Mouse (Mus musculus) thymus, postnatal 10 days (tissue): ENCODE measurements around the gene Homer3.

ENCODE experiments used
- DNase-seq, 2 experiments: peaks; one replicate each; pipeline ENCODE4 v3.0.0; 2021; ENCODE audit warnings: low spot score in 2 of 2

The Homer3 gene

GRCm38 (mm10) chr8:70282603-70283135, at the start of gene Homer3:
Gene Homer3, plus strand, starts transcription at chr8:70282827.
- peak; percentile 91 to 94 for DNase-seq

- no peak for DNase-seq
Measured at GRCm38 (mm10) chr8:70233606-70234005, 49.0 kb upstream of the Homer3 start.

DNA sequence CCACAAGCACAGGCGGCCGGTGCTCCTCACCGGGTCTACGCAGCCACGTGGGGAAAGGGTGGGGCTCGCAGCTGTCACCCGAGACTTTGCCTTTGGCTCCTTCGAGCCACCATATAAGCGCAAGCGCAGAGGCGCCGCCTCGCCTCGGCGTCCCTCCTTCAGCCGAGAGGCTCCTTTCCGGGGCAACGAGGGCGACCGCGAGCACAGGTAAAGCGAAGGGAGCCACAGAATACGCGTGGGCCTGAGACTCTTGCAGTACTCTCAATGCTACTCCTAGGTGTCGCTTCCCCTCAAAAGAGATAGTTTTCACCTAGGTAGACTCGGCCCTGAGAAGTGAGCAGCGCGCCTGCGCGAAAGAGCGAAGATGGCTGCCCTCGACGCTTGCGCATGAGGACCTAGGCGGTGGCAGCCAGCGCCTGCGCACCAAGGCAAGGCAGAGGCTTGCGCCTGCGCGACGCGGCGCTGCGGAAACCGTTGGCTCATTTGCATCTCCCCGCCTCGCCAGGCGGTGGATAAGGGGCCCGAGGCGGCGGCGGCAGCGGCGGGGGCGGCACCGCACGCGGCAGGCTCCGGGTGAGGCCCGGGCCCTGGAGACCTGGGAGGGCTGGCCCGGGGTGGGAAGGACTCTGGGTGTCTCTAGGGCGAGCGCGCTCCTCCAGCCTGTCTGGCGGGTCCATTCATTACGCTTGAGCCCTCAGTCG, 48.4 kb upstream of the Homer3 start, which contains the start of the genes Sugp2 and Armc6:
Gene Sugp2, plus strand, starts transcription at position 147 of the 701 bp plus-strand sequence.
Gene Armc6, minus strand, starts transcription at position 387 of the 701 bp plus-strand sequence.
- DNase-seq, result peak; percentile 94

DNA sequence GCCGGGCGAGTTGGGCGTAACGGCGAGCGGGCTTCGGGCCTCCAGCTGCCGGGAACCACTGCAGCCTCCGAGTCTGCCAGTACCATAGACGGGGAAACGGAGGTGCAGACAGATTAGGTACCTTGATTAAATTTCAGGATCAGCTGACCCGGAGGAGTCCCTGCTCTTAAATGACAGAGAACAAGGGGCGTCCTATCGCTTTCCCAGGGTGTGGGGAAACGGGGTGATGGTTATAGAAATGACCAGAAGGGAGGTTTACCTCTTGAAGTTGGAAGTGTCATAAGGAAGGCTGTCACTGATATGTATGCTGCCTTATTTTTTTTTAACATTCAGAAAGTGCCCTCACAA, 47.9 kb upstream of the Homer3 start:
- DNase-seq, result no peak

GRCm38 (mm10) chr8:70237842-70238241, 44.8 kb upstream of the Homer3 start:
- DNase-seq, result no peak

DNA sequence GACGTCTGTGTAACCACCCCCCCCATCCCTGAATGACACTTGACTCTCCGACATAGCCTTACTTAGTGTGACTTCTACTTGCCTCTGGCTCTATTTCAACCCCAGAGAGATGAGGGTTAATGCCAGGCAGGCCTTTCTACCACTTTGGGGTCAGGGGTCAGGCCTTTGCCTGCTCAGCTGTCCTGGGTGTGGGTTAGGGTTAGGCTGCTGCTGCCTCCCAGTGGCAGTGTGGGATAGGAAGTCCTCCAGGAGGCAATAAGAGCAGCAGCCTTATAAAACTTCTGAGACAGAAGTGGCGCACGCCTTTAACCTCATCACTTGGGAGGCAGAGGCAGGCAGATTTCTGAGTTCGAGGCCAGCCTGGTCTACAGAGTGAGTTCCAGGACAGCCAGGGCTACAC, 42.0 kb upstream of the Homer3 start:
- no peak for DNase-seq

DNA sequence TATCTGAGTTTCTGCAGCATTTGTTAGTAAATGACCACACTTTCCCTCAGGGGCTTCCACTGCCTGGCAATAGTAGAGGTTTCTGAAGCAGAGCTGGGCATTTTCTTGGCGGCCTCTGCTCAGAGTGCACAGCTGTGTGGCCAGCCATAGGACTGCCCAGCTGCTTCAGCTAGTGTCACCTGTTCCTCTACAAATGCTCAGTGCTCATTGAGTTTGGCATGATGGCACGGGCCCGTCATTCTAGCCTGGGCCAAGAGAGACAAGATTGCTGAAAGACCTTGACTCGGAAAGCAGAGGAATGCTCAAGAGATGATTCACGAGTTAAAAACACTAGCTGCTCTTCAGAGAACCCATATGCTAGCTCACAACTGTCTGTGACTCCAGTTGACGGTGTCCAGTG, 36.0 kb upstream of the Homer3 start:
- no peak for DNase-seq

GRCm38 (mm10) chr8:70247841-70248240, 34.8 kb upstream of the Homer3 start:
- DNase-seq, result no peak

DNA sequence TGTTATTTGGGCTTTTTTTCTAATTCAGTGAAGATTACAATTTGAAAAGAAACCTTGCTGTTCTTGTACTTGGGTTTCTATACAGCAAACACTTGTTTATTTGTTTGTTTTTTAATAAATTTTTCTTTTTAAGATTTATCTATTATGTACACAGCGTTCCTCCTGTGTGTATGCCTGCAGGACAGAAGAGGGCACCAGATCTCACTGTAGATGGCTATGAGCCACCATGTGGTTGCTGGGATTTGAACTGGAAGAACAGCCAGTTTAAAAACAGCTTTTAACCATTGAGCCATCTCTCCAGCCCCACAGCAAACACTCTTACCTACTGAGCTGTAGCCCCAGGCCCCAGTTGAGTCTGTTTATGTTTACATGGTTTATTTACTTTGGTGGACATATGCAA, 28.0 kb upstream of the Homer3 start:
- no peak for DNase-seq

- no peak for DNase-seq
Measured at GRCm38 (mm10) chr8:70257456-70257855, 25.2 kb upstream of the Homer3 start.

DNA sequence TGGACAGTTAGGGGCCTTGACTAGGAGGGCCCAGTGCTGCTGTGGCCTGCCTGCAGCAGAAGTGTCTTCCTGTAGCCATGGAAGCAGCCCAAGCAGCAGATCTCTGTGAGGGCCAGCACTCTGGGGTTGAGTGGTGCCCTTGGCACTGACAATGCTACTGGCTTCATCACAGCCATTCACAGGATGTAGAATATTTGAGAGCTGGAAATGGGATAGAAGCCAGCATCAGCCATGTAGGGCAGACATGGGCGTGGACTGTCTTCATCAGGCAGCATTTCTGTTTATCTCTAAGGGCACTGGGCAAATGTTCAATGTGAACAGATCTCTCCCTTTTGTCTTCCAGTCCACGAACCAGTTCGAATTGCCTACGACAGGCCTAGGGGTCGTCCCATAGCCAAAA, 24.0 kb upstream of the Homer3 start:
- no peak for DNase-seq

DNA sequence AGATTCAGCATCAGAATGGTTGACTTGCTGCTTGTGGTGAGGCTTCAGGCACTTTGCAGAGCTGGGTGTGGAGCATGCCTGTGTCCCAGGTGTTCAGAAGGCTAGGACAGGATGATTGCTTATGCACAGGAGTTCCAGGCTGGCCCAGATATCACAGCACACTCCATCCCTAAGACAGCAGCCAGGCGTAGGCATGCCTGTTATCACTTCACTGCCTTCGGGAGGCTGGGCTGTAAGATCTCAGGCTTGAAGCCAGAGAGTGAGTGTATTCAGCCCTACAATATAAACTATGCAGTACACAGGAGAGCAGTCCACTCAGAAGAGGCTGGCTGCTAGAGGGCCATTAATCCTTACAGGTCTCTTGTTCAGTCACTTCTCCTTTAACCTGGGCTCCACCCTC, 23.6 kb upstream of the Homer3 start:
- no peak for DNase-seq

- no peak for DNase-seq
Measured at GRCm38 (mm10) chr8:70267674-70268073, 15.0 kb upstream of the Homer3 start.

- no peak for DNase-seq
Measured at GRCm38 (mm10) chr8:70268311-70268710, 14.3 kb upstream of the Homer3 start.

- peak in 1 of 2 experiments; percentile 48 for DNase-seq
Measured at GRCm38 (mm10) chr8:70268799-70269565, 13.6 kb upstream of the Homer3 start.

DNA sequence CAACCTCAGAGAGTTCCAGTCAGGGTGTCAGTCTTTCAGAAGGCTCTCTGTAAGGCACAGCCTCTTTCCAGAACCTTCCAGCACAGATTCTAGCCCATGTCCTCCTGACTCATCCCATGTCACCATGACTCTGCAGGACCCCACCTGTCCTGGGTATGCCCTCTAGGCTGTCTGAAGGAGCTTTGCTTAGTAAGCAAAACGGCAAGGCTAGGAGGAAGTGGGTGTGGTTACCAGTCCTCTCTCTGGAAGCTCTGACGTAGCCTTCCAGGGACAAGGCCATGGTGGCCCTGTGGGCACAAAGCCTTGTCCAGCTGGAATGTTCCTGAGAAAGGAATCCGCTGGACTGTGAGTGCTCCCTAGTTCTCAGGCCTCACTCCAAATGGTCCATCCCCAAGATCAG, 9.7 kb upstream of the Homer3 start:
- no peak for DNase-seq

- no peak for DNase-seq
Measured at GRCm38 (mm10) chr8:70274350-70274749, 8.3 kb upstream of the Homer3 start.

DNA sequence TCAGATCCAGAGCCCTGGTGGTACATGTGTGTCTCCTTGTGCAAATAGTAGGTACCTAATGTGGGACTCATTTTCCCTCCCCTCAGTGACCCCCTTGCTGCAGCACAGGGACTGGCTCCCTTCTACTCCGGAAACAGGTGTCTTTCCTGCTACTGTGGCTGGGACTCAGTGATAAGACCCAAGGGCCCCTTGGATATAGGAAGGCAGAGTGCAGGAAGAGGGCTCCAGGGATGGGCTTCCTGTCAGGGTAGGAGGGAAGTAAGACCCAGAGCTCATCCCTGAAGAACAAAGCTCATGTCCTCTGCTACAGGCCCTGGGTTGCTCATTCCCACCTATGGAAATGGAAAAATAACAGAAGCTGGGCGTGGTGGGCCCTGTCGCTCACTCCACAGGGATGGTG, 6.2 kb upstream of the Homer3 start:
- no peak for DNase-seq

DNA sequence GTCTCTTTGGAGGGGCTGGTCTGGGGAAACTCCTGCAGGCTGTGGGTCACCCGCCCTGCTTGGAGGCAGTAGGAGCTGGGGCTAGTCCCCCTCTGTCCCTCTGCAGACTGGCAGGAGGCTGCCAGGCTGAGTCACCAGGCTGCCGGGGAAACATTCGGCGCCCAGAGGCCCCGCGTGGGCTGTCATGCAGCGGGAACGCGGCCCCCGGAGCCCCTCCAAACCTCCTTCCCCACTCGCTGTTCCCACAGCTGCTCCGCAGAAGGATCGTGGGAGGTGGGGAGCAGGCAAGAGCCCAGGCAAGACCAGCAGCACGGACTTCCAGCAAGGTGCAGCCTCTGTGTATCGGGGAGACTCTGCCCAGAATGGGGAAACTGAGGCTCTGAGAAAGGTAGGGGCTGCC, 4.5 kb upstream of the Homer3 start:
- no peak for DNase-seq

- DNase-seq, result no peak
Measured at GRCm38 (mm10) chr8:70279266-70279665, 3.4 kb upstream of the Homer3 start.

GRCm38 (mm10) chr8:70281001-70281400, 1.6 kb upstream of the Homer3 start:
- DNase-seq, result no peak

DNA sequence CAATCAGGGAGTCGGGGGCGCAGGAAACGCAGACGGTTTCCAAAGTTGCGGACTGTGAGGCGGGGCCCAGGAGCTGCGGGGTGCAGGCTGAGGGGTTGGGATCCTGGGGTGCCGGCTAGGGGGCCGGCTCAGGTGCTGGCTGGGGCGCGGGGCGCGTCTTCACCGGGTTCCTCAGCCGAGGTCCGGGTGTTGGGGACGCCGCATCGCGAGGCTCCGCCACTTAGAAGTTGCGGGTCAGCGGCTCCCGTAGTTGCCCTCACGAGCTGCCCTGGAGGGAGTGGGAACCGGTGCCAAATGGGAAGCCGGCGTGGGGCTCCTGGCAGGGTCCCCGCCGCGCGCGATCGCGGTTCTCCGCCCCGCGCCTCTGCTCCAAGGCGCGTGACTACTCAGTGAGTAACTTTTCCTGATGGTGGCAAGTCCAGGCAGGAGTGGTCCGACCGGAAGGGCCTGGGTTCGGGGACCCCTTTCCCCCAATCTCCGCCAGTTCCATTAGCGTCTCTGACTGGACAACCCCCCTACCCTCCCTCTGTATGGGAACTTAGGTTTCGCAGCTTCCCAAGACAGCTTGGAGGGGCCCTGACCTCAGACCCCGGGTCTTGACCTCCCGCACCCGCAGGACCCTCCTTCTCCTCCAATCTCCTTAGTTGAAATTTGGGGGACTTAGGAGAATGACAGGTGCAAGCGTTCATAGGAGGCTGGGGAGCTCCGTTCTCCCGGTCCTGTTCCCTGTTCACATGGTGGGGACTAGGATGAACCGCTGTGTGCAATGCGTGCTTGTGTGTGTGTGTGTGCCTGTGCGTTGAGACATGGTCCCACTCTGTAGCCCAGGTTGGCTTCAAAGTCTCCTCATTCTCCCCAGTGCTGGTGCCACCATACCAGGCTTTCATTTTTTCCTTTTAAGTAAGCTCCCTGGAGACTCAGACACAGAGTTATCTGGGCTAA, 780 bp downstream of the Homer3 start:
- DNase-seq, result no peak
